Mouse (Mus musculus) liver, adult 2 months (tissue): ENCODE results near the gene Dctn1.

Experiments
- CTCF ChIP-seq: fragments of 200-500 bp; IDR thresholded peaks from 2 replicates; pipeline ENCODE4 v1.5.1; 2011; ENCODE audit warnings: low read depth, low read length, control low read depth
- POLR2A ChIP-seq: fragments of 200-500 bp; IDR thresholded peaks from 2 replicates; pipeline ENCODE4 v1.6.1; 2011; ENCODE audit warnings: low read length, control low read depth; ENCODE audit not compliant: insufficient read depth; ENCODE audit errors: extremely low read depth

DNA sequence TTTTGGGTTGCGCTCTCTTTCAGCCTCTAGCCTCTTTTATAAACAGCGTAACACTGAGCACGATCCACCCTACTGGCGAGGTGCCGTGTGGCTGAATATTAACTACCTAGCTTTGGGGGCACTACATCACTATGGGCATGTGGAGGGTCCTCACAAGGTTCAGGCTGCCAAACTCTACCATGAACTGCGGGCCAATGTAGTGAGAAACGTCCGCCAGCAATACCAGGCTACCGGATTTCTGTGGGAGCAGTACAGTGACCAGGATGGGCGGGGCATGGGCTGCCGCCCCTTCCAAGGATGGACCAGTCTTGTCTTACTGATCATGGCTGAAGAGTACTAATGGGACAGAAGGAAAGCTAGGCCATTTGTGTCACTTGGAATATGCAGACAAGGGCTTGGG is 47.4 kb upstream of the Dctn1 start:
- no peak for TF ChIP-seq POLR2A
- no peak for TF ChIP-seq CTCF
